In genomic region chr11:120572752-120573584, GRCm38 (mm10) we compare ENCODE assay signal across 8 mouse cellular contexts. TPM values are rescaled to one million over a fixed set of nuclear protein-coding genes. Genes with fewer than 3 reads are reported as not detected.
DNase-seq lines count a peak whose midpoint lies in the region; ATAC-seq lines count a peak whose summit lies in the region.

TSS of gene P4hb (minus strand) at chr11:120573253.

- ATAC-seq in megakaryocyte progenitor cell, adult 5-6 weeks (replicated peaks; ENCODE audit: poor library complexity), result peak; percentile 79

- peak; percentile 99 for DNase-seq in adipocyte (ENCODE audit: low spot score)
- peak; percentile 99 for DNase-seq in embryo, embryonic 10 days (ENCODE audit: low spot score)
- peak; percentile 99 for DNase-seq in gastrocnemius, postnatal 10 days
- DNase-seq in induced T-regulatory cell, adult 2 months (ENCODE audit: low read depth), result peak; percentile 98
- peak; percentile 100 for DNase-seq in left cerebral cortex, adult 9 months (ENCODE audit: low spot score in 2 of 2)
- peak; percentile 99 for DNase-seq in right cerebral cortex, postnatal 14 days
- DNase-seq in urinary bladder, postnatal 36 days (ENCODE audit: low spot score in 2 of 2), result peak; percentile 99 to 100

RNA-seq across cellular contexts. Expression of gene P4hb, which starts in this region (rescaled TPM):
- 100 to 1,000 TPM; 349 to 414 TPM for total RNA-seq in gastrocnemius, postnatal 10 days (2021)
- total RNA-seq in megakaryocyte progenitor cell, adult 5-6 weeks (2015), result 669 and 748 TPM in 2 replicates
- total RNA-seq in megakaryocyte progenitor cell, adult 5-6 weeks (2017), result 1,254 and 1,320 TPM in 2 replicates

Comparison
In these comparisons a context has a peak if more than half of its experiments do, and no peak if none do; other contexts are left out.
1. Peak in every context shown above with its lines: DNase-seq and ATAC-seq.